Mouse (Mus musculus): Measurements from ENCODE around the gene Skp2.

Gene Skp2

DNA sequence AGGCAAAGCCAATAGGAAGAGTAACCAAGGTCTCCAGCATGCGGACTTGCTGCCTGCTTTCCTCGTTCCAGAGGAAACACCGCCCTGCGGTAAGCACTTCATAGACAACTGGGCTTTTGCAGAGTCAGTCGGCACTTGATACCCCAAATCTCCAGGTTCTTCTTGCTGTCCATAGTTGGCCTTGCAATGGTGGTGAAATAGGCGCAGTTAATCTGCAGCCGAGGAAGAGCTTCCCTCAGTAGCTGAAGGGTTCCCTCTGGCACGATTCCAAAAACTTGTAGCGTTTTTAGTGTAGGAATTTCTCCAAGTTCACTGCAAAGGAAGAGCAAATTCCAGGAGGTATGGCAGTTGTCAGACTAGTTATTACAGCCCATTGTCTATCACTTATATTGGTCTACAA is 41.7 kb downstream of the Skp2 start:
- no peak for DNase-seq (ENCODE audit: low spot score)

DNA sequence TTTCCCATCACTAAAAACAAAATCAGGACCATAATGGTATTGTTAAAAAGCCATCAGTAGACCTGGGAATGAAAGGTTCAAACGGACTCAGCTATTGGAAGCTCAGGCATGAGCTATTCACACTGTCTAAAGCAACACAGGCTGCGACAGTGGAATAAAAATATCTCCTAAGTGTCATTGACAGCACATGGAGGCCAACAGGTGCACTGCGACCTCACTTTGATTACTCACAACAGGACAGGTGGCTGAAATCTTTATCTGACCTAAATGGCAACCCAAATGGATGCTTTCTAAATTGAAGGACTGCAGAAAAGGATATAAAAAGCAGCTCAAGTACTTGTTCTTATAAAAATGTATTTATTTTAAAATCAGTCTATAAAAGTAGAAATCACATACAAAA is 43.6 kb downstream of the Skp2 start:
- no peak for DNase-seq (ENCODE audit: low spot score)

DNA sequence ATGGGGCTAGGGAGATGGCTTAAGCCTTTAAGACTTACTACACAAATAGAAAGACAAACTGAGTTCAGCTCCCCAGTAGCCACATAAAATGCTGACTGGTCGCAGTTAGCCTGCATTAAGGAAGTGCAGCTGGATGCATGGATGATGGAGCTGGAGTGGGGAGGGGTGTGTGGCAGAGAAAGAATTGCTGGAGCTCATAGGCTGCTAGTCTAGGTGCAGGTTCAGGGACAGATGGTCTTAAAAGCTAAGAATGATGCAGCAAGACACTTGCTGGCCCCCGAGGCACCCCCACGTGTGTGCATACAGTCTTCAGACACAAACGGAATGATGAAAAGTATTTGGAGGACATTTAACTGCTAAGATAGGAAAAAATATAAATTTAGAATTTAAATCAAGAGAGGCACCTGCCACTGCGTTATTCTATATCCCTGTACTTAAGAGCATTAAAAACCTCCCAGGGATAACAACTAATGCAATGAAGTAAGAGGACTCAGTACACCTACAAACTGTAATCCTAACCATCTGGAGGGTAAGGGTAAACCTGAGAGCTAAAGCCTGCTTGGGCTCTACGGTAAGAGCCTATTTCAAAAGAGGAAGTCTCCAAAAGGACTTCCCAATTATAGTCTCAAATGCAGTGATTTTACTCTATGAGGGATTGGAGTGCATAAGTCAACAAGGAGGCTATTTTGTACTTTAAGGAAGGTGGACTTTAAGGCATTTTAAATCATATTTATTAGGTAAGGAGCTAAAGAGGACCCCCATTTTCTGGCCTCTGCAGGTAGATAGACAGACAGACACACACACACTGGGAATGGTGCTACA is 44.5 kb downstream of the Skp2 start:
- no peak for DNase-seq (ENCODE audit: low spot score)

DNA sequence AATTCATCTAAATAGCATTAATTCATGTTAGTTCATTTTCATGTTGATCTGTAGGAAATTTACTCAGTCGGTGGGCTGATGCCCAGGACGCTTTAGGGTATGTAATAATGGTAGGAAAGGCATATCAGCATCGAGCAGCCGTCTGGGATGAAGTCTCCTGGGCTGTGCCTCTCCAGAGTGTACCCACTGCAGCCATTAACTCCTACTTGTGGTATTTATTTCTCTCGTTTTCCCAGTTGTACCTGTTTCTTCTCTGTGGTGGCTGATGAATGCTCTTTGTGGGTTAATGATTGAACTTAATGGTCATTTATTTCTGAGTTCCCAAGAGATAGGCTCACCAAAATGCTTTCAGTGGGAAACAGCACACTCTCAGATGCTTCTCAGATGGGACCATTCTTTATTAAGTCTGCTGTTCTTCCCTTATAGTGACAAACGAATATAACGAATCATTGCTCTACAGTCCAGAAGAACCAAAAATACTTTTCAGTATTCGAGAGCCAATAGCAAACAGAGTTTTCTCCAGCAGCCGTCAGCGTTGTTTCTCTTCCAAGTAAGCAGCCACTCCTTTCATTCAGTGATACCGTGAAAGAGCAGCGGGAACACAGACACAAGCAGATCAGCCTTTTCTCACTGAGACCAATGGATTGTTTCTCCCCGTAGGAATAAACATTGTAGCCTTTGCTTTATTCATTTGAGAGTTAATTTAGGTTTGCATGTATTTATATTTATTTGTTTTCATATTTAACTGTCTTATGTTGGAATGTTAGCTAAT is 48.7 kb downstream of the Skp2 start:
- DNase-seq (ENCODE audit: low spot score), result no peak

DNA sequence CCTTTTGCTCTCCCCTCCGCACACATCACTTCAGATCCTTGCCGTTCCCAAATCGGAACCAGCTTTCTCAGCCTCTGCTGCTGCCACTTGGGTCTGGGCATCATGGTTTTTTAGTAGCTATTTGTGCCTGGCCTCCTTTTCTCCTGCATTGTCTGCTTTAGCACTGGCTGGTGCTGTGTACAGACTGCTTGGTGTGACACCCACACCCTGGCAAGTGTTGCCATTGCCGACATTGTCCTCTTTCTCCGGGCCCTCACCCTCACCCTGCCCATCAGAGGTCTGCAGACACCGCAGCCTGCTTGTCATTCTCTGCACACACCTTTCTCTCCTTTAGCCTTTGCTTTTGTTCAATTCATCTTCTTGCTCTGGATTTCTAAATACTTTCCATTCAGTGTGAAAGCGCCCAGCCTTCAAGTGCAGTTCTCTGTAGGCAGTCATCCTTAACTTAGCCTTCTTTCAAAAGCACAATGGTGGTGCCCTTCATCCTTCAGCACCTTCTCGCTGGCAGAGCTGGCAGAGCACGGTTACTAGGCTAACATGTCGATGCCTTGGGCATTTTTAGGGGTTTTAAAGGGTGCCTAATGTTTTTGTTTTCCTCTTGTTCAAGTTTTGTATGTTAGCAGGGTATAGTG is 54.7 kb downstream of the Skp2 start:
- no peak for DNase-seq (ENCODE audit: low spot score)

DNA sequence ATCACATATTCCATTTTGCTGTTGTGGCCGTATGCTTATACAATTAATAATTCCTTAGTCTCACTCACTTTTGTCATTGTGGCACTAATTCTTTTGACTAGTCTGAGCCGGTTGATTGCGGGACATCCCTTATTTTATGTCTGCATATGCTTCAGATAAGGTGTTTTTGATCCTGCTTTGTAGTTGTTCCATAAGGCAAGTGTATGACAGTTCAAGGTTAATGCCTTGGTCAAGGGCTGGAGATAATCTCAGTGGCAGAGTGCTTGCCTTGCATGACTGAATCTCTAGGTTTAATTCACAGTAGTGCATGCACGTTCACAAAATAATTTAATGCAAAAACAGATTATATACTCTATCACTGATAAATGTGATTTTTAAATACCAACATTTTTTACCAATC is 58.4 kb downstream of the Skp2 start:
- DNase-seq (ENCODE audit: low spot score), result no peak

DNA sequence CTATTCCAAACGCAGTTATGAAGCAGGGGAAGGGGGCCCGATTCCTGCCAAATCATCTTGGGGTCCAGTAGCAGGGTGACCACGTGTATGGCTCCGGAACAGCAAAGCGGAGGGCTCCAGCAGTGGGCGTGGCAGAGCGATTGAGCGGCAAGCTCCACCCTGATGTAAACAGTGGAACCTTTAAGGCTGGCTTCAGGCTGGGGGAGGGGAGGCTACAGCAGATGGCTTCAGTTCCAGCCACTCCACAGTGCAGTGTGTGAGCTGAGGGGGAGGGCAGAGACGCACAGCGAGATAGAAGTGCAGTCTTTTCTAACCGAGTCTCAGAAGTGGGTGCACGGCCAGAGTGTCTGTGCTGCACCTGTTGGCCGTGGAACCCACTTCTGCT is 60.9 kb downstream of the Skp2 start:
- DNase-seq (ENCODE audit: low spot score), result no peak

DNA sequence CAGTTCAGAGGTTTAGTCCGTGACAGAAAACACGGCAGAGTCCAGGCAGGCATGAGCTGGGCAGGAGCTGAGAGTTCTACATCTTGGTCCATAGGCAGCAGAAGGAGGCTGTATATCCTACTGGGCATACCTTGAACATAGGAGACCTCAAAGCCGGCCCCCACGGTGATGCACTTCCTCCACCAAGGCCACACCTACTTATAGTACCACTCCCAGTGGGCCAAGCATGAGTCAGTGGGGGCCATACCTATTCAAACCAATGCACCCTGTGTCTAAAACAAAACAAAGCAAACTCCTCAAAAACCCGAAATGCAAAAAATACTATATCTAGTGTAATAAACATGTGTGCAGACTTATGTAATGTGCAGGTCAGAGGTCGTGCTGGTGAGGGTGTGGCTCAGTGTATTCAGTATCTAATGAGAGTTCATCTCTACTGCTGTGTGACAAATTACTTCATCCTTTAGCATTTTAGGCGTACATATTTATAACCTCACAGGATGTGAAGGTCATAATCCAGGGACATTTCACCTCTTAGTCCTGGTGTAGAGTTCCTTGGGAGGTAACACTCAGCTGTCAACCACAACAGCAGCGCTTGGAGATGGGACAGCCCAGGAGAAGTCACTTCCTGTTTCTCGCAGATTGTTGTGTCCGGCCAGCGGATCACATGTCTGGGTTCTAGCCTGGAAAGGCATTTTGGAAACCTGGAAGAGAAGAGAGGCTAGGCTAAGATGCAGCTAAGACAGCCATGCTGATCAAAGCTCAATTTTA is 61.4 kb downstream of the Skp2 start:
- DNase-seq (ENCODE audit: low spot score), result no peak

DNA sequence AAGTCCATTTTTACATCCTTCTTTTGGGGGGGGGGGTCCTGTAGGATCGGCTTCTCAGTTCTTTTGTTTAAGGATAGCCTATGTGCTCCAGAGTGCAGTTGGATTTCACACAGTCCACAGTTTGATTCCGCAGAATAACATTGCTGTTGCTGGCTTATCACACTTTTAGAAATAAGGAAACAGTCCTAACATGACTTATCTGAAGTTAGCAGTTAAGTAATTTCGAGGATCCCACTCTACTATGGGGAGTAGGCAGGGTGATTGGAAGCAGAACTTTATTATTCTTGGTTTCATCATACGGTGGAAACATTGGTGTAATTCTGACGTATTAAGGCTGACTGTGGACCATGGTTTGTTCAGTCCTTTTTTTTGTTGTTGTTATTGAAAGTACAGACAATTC is 64.6 kb downstream of the Skp2 start:
- no peak for DNase-seq (ENCODE audit: low spot score)

DNA sequence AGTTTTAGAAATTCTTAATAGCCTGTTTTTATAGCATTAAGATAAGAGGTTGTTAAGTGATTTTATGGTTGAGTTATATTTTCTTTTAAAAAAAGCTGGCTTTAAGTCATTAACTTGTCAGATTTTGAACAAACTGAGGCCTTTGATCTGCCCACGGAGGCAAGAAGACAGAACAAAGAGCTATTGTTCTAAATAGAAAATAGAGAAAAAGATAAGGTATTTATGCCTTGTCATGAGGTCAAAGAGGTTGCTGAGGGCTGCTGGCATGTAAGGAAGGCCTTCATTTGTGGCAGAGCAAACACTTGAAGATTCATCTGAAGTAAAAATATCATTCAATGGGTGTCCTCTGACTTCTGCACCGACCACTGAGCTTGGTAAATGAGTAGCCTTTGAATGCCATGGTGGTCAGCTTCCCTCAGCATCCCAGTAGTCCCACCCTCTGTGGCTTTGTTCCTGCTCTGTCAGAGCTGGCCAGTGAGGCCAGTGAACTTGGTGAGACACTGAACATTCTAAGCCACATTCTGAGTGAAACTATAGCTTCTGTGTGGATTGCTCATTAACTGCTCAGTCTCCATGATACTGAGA is 66.0 kb downstream of the Skp2 start:
- DNase-seq (ENCODE audit: low spot score), result no peak

DNA sequence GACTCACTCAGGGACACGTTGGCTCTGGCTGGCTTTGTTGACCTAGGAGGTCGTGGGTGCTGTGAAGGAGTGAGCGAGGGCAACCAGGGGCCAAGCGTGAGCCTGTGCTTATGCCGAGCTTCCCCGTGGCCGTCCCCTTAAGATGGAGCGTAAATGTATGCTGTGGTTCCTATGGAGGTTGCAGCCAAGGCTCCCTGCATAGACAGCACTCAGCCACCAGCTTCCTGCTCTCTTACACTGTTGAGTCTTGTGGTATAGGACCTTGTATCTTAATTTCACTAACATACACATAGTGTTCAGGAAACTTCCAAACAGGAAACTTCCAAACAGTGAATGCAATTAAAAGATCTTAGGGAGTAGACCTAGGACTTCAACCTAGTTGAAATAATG is 66.5 kb downstream of the Skp2 start:
- no peak for DNase-seq (ENCODE audit: low spot score)

DNA sequence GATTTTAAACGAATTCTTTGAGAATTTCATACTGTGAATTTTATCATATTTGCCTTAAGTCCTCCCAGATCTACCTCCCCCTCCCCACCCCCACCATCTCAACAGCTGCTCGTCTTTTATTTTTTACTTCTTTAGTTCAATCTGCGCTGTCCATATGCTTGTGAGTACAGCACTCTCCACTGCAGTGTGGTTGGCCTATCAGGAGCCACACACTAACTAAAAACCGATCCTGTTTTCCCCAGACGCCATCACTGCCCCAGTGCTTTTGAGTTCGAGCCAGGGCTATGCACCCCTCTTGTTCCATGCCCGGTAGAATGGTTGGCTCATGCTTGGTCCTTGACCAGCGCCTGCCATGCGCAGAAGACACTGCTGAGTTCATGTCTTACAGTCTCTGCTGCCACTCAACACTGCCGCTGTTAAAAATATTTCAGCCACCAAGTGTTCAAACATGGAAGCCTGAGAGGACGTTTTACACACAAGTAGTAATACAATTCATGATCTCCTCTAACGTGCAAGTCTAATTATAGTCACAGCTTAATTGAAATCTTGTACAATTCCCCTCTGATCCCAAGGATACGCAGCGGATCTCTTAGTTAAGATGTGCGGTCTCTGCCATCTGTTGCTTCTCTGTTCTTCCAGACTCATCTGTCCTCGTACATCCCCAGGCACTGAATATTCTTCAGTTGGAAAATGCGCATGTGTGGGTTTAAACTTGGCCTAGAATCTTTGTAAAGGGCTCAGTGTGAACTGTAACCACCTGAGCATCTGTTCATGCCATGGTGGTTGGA is 67.1 kb downstream of the Skp2 start:
- DNase-seq (ENCODE audit: low spot score), result no peak

DNA sequence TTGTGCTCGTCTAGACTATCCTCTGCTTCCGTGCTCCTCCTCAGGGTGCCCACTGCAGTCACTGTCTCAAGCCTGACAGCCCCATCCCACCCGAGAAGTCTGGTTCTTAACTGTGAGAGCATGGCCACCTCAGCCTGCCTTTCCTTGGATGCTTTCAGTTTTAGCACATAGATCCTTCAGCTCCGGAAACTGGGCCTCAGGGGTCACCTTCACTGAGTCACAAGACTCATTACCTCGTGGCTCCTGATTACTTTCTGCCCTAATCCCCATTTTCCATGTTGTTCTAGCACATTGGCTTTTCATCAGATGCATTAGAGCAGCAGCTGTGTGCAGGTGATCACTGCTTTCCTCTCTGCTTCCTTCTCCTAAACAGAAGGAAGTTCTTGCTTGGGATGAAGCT is 67.8 kb downstream of the Skp2 start:
- DNase-seq (ENCODE audit: low spot score), result no peak

DNA sequence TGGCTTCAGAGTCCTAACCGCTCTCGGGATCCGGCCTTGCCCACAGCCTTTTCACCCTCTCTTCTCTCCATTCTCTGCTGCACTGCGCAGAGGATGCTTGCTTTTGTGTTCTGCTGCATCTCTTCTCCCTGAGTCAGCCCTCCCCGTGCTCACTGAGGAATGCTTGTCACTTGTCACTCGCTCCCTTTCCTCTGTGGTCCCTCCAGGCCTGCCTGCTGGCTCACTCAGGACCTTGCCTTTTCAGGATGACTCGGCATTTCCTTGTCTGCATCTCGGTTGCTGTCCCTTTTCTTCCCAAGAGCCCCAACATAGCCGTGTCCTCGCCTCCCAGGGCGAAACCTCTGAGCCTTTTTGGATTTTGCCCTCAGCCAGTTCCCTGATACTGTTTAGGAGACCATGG is 68.4 kb downstream of the Skp2 start:
- DNase-seq (ENCODE audit: low spot score), result no peak

DNA sequence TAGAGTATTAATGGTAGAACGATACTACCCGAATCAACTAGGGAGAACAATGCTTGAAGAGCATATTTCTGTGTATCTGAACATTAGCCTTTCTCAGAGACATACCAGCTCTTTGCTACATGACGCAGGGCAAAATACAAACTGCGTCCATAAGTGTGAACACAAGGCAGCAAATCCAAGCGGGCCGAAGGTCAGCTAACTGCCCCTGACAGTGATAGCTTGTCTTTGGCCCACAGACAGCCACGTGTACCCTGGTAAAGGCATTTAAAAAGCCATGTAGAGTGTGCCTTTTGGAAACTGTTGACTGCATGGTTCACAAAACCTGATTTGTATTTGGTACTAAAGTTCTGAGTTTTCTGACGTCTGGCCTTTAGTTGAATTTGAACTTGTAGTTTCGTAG is 72.5 kb downstream of the Skp2 start:
- DNase-seq (ENCODE audit: low spot score), result no peak

DNA sequence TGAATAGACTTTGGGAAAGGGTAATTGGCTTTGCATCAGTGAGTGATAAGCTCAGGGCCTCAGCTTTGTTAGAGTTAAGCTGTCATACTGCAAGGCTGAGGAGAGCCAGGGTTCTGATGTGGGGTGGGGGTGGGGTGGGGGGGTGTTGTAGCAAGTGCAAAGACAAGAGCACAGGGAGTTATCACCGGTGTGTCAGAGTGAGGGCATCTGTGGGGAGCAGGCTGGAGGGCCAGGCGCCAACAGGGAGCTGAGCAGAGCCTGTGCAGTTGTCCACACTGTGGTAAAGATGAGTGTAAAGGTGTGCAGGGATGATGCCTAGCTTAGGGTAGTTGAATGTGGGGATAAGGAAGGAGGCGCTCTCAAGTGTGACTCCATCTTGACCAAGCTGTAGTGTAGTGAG is 73.9 kb downstream of the Skp2 start:
- no peak for DNase-seq (ENCODE audit: low spot score)

DNA sequence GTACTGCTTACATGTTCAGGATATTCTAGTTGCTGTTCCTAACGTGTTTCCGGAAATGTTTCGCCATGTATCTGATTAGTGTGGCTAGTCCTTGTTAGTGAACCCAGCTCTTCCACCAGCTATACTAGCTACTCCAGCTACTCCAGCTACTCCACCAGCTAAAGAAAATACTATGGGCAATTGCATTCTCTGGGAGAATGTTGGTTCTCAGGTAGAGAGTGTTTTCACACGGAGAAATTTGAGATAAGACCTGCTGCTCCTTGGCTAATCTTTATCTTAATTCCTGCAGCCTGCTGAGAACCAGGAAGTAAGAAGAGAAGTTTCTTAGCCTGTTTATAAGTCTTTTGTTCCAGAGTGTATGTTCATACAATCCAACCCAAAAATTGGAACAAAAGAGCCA is 75.0 kb downstream of the Skp2 start:
- no peak for DNase-seq (ENCODE audit: low spot score)

DNA sequence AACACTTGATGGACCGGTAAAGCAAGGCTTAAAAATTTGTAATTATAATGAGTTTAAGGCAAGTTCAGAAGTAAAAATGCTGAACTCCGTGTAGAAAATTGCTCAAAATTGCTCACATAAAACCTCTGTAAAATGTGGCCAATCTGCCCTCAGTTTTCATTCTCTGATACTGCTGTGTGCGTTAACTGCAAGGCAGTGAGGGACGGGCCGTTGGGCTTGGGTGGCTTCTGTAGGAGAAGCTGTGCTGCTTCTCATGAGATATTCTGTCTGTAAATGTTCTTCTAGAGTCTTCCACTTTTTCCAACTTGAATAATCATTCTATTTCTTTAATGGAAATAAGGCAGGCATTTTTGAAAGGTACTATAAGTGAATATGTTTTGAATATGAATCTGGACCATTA is 75.6 kb downstream of the Skp2 start:
- no peak for DNase-seq (ENCODE audit: low spot score)

DNA sequence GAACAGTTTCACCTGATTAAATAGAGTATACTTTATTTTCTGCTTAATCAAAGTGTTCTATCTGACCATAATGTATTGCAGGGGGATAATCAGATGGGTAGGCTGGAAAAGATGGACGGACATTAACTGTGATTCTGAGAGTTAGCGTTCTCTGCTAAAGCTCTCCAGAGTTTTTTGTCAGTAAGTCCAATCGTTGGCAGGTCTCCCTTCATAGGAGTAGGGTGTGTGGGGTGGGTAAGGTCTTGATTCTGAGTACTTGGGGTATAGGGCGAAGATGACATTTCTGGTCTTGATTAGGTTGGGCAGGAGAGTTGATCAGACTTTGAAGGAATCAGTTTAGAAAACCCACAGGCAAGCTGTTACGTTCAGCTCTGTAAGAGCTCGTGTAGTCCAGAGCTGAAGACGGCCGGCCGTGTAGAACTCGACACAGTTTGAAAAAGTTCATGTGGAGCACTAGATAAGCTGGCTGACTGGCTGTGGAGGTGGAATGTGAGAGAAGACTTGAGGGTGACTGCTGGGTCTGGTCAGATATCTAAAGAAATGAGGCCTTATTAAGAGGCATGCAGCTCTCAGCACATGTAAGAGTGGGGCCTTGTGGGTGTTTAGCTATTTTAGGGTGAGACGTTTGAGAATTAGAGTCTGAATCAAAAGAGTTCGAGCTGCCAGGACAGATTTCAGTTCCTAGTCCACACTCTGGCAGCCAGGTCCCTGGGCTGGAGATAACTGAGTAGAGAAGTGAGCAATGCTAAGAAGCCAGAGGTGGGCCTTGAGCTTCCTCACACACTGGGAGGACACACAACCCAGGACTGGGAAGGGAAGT is 76.5 kb downstream of the Skp2 start:
- DNase-seq (ENCODE audit: low spot score), result no peak

DNA sequence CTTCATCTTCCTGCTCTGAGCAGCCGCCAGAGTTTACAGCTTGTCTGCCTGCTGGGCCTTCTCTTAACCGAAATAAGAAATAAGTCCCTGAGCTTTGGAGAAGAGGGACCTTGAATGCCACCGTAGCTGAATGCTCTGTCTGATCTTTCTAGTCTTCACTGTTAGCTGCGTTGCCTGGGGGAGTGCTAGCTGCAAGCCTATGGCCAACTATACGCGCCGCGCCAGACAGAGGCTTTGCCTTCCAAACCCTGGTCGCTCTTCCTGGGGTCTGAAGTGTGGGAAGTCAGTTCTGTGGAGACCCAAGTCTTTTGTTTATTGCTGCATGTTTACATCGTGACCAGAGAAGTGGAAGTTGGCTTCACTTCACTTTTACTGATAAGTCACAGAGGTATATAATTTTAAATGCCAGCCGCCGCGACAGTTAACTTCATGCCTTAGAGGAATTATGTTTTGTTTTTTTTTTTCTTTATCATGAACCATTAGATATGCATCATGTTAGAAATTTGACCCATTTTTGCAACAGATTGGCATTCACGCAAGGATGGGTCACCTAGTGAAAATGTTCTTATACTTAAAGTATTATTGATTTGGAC is 79.5 kb downstream of the Skp2 start:
- DNase-seq (ENCODE audit: low spot score), result no peak

Data from urinary bladder, postnatal 25 days (tissue).